Mouse (Mus musculus): Measurements from ENCODE around the gene Ptprz1.

Ptprz1 gene

DNA sequence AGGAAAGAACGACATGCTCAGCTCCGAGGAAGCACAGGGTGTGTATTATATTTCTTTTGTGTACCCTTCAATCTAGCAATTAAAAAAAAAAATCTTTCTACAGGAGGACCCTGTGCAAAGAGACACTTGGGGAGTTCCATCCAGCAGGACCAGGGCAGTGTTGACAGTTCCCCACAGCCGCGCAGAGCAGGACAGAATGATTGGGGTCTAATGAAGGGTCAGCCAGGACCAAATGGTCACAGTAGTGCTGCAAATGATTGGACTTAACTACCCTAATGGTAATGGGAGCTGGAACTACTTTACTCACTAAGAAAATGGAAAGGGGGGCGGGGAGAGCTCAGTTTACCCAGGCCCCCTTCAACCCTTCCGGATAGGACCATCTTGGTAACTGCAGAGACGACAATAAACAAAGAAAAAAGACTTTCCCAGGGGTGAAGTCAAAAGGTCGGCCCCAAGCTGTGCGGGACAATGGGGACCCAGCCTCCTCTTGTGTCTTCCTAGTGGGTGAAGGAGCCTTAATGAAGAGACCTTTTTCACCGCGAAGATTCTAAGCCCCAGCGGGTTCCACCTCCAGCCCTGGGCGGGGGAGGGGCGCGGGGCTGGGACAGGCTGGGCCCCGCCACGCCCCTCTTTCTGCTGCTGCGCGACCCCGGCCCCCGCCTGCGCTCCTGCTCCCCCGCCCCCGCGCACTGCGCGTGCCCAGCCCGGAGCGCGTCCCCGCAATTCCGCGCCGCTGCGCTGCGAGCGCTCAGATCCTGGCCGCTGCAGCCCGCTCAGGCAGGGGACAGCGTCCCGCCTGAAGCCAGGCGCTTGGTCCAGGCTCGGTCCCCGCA is at the start of gene Ptprz1:
TSS of gene Ptprz1 (plus strand) at position 722 of the 833 bp plus-strand sequence.
- DNase-seq (ENCODE audit: low read depth, low spot score), result peak; percentile 90

GRCm38 (mm10) chr6:22833637-22834036 is 41.7 kb upstream of the Ptprz1 start:
- no peak for DNase-seq (ENCODE audit: low read depth, low spot score)

DNA sequence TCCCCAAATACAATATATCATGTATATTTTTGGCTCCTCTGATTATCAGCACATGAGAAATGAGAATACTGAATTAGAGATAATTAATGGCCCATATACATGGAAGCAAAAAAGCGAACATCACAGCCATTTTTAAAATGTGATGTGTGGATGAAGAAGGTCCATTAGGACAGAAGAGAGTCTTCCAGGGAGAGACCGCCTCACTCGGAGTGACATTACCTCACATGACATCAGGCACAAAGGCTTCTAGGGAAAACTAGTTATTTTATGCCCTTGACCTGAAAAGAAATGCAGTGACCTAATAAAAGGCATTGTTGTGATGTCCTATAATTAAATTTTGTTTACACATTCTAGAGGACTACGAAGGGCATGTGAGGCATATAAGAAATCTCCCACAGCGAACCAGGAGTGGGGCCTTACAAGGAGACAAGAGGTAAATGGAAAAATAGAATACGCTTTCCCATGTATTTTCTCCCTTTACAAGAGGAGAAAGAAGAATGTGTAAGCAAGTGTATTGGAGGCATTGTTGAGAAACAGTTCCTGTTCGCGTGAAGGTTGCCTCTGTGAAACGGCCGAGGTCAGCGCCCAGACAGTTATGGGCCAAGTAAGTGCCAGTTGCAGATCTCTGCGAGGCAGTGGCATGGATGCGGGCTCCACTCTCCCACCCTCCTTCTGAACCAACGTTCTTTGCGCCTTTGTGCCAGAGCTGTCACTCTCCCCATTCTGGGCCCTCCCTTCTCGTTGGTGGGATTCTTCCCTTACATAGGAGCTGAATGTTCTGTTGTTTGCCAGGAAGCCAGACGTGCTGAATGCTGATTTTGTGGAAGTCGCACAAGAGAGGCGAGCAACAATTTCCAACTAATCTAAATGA is 41.0 kb upstream of the Ptprz1 start:
- no peak for DNase-seq (ENCODE audit: low read depth, low spot score)

DNA sequence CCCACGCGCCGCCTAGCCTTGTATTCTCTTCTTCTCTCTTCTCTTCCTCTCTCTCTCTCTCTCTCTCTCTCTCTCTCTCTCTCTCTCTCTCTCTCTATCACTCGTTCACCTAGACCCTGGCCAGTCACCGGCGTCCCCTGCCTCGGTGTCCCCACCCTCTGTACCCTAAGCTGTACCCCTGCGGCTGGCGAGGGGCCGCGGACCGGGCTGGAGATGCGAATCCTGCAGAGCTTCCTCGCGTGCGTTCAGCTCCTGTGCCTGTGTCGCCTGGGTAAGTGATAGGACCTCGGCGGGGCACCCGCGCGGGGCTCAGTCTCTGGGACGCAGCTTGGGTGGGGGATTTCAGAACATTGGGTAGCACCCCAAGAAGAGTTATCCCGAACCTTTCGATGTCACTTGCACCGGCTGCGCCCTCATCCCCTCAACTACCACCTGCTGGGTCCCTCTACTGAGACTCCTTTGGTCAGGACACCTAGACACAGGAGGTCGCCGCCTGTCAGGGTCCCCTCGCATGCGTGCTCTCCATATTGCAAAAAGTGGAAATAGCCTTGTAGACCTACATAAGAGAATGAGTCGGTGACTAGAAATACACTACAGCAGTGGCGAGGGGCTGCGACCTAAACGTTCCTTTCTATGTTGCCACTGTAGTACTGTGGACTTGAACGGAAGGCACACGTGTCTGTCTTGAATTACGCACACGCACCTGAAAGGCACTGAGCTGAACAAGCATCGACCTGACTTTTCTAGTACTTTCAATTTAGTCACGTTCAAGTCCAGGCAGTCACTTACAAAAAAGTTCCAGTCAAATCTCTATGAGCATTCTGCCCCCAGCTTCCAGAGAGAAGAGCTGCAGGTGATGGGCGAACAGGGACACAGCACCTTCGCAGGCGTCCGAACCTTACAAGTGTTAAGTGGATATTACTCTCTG is 576 bp downstream of the Ptprz1 start:
- DNase-seq (ENCODE audit: low read depth, low spot score), result peak; percentile 41

DNA sequence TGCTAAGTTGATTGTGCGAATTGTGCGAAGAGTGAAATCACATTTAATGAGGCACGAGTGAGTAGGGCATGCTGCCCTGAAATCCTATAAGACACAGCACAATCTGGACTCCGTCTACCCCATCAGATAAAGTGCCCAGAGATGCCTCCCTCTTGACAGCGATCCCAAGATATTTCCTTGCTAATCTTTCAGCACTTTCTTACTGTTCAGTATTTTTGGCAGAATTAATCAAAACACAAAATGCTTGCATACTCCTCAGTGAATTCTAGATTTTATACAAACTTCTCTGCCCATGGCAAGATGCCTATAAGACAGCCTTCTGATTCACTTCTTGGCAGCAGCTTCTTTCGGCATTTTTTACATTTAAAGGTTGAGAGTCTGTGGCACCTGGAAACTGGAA is 12.7 kb downstream of the Ptprz1 start:
- no peak for DNase-seq (ENCODE audit: low read depth, low spot score)

GRCm38 (mm10) chr6:22889333-22889732 is 14.0 kb downstream of the Ptprz1 start:
- no peak for DNase-seq (ENCODE audit: low read depth, low spot score)

- DNase-seq (ENCODE audit: low read depth, low spot score), result no peak
These were observed 26.7 kb downstream of the Ptprz1 start for GRCm38 (mm10) chr6:22901983-22902382.

DNA sequence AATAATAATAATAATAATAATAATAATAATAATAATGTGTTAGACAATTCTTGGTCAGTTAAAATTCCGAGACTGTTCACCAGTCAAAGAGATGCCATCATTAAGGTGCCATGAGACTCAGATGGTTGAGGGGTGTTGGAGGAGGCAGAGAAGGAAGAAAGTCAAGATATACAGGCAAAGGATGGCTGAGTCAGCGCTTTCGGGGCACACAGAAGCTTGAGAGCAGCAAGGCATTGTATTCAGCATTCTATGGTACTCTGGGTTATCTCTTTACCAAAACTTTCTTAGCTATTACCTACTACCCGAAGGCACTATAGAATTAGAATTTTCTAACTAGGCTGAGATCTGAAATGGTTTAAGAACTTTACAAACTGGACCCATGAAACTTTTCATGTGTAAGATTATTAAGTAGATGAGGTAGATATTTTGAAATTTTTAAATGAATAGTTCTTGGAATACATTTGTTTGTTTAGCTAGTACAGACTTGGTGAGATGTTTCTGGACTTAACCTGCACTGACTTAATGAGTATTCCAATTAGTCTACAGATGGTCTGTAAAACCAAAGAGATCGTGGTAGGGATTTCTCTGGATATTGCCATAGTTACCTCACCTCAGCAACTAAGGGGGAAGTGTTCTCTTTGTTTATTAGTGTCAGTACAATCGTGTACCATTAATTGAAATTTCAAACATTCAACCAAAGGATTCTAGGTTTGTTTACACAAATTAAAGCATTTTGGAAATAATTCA is 33.4 kb downstream of the Ptprz1 start:
- DNase-seq (ENCODE audit: low read depth, low spot score), result no peak

- DNase-seq (ENCODE audit: low read depth, low spot score), result no peak
These were observed 34.1 kb downstream of the Ptprz1 start for GRCm38 (mm10) chr6:22909257-22909907.

GRCm38 (mm10) chr6:22909908-22910260 is 34.6 kb downstream of the Ptprz1 start:
- DNase-seq (ENCODE audit: low read depth, low spot score), result no peak

GRCm38 (mm10) chr6:22922880-22923279 is 47.6 kb downstream of the Ptprz1 start:
- peak; percentile 4 for DNase-seq (ENCODE audit: low read depth, low spot score)

DNA sequence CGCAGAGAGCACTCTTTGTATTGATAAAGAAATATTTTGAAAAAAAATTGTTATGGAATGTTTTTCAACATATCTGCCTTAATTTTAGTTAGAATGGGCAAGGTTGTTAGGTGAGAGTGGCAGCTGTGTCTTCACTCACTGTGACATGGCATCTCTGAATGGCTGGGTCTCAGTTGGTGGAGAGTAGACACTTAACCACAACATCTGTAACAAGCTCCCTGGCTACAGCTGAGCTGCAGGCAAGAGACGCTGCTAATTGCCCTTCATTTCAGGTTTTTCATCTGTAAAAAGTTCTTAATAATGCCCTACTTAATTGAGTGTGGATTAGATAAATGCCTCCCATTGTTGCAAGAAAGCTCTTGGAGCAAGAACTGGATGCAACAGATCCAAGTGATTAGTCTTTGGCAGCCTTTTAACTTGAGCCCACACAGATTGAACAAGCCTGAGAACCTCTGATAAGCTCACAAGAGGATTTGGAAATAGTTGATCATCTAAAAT is 57.5 kb downstream of the Ptprz1 start:
- DNase-seq (ENCODE audit: low read depth, low spot score), result no peak

DNA sequence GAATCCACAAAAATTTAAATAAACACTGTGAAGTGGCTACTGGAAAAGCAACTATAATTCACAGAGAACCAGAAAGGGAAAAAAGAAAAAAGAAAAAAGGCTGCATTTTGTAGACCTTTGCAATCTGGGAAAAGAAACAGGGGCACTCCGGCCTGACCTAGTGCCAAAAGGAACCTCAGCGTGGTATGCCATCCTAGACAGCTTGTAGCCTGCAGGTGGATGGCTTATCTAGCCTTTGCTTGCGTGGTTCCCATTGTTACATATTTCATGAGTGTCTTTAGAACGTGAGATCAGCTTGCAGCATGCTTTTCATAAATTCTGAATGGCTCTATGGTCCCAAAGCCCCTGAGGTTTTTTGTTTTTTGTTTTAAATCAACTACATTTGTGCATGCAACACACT is 61.8 kb downstream of the Ptprz1 start:
- DNase-seq (ENCODE audit: low read depth, low spot score), result no peak

DNA sequence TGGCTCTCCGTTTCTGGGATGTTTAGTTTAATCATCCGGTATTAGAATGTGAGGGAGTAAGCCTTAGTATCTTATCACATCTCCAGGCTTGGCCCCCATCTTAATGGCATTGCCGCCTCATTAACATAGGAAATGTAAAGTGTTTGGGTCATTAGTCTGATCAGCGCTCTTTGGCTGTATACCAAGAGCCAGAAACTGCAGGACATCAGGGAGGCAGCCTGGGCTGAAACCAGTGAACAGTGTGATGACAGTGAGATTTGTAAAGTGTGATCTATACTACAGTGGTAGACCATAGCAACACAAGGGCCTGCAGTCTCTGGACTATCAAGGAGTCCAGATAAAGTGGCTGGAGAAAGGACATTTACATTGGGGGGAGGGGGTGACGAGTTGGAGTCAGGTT is 62.2 kb downstream of the Ptprz1 start:
- no peak for DNase-seq (ENCODE audit: low read depth, low spot score)

DNA sequence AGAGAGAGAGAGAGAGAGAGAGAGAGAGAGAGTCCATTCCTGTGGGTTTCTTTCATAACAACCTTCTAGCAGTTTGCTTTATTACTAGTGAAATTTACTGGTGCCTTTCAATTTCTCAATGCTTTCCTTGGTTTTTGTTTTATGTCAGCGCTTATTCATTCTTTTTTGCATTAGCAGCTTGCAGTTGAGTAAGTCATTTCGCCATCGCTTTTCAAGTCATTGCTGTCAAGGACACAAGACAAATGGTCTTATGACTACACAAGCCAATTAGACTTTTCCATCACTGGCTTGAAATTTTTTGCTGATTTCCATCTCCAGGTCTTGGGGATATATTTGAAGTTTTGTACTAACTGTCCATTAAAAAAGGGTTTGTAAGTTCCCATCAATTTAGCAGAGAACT is 68.9 kb downstream of the Ptprz1 start:
- no peak for DNase-seq (ENCODE audit: low read depth, low spot score)

- peak; percentile 51 for DNase-seq (ENCODE audit: low read depth, low spot score)
These were observed 88.1 kb downstream of the Ptprz1 start for GRCm38 (mm10) chr6:22963374-22963773.

GRCm38 (mm10) chr6:22968073-22968472 is 92.8 kb downstream of the Ptprz1 start:
- peak; percentile 49 for DNase-seq (ENCODE audit: low read depth, low spot score)

DNA sequence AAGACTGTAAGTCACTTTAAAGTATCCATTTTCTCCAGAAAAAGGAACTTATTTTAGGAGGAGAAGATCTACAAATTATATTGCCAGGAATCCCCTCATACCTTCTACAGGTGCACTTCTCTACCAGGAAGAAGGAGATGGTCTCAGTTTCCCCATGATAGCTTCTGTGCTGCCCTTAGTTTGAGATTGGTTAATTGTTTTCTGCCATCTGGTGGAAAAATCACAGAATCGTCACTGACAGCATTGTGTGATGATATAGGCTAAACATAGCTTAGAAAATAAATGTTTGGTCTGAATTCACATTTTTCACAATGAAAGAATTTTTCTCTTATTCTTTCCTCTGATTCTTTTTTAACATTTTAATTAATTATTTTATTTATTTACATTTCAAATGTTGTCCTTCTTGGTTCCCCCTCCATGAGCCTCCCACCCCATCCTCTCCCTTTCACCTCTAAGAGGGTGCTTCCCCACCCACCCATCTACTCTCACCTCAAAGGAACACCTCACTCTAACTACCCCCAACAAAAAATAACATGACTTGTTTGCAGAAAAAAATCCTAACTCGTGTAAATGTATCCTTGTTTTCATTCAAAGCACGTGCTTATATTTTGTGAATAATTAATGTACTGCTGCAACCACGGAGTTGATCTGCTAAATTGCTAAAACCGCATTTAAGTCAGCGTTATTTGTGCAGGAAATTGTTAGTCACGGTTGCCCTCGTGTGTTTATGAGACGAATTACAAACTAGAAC is 108.6 kb downstream of the Ptprz1 start:
- DNase-seq (ENCODE audit: low read depth, low spot score), result no peak

GRCm38 (mm10) chr6:22984520-22985154 is 109.3 kb downstream of the Ptprz1 start:
- DNase-seq (ENCODE audit: low read depth, low spot score), result peak; percentile 36
